Mouse (Mus musculus) stomach, embryonic 16.5 days (tissue): ENCODE data around the gene Ints5. TPM values are rescaled to one million over a fixed set of nuclear protein-coding genes. Genes with fewer than 3 reads are reported as not detected.
"Not testable (repeated sequence)": the region's sequence is repeated elsewhere in the genome, so short reads cannot be mapped to it uniquely, and the experiment has no call there.

Source experiments
- ATAC-seq: fragments of 200-750 bp; cut with Nextera tagmentation; 2 replicates; pipeline ENCODE4 v1.8.0; 2017; ENCODE audit warnings: moderate number of reproducible peaks, moderate TSS enrichment; ENCODE audit not compliant: insufficient read depth, low FRiP score
- H3K27ac ChIP-seq: fragments of 300-500 bp; sonication (generic); 2 replicates; pipeline ENCODE4 v1.5.1; 2014; ENCODE audit warnings: low read length
- H3K27me3 ChIP-seq: fragments of 300-500 bp; sonication (generic); 2 replicates; pipeline ENCODE4 v1.6.1; 2014; ENCODE audit warnings: low read length, control low read depth, mixed read lengths; ENCODE audit not compliant: control insufficient read depth, insufficient read depth
- H3K36me3 ChIP-seq: fragments of 300-500 bp; sonication (generic); 2 replicates; pipeline ENCODE4 v1.6.1; 2014; ENCODE audit warnings: low read length; ENCODE audit not compliant: control insufficient read depth, insufficient read depth
- H3K4me1 ChIP-seq: fragments of 300-500 bp; sonication (generic); 2 replicates; pipeline ENCODE4 v1.6.1; 2014; ENCODE audit warnings: low read length, control low read depth, mixed read lengths; ENCODE audit not compliant: control insufficient read depth, insufficient read depth
- H3K4me2 ChIP-seq: fragments of 300-500 bp; sonication (generic); 2 replicates; pipeline ENCODE4 v1.6.1; 2014; ENCODE audit warnings: low read depth, low read length, mixed read lengths
- H3K4me3 ChIP-seq: fragments of 300-500 bp; sonication (generic); replicated peaks from 2 replicates; pipeline ENCODE4 v1.5.1; 2014; ENCODE audit warnings: mild to moderate bottlenecking, low read length
- H3K9ac ChIP-seq: fragments of 300-500 bp; sonication (generic); 2 replicates; pipeline ENCODE4 v1.6.1; 2014; ENCODE audit warnings: low read length
- H3K9me3 ChIP-seq: fragments of 300-500 bp; sonication (generic); replicated peaks from 2 replicates; pipeline ENCODE4 v1.6.1; 2016; ENCODE audit warnings: low read length, control low read depth; ENCODE audit not compliant: control insufficient read depth
- WGBS: fragments of 180-500 bp; shearing (Covaris S2); extraction: QIAGEN DNeasy Blood & Tissue Kit; methylation state at CpG from one replicate; pipeline ENCODE4 v1.1.7; 2014; 5-methylcytosine and 5-hydroxymethylcytosine counted together
- polyA plus RNA-seq: library from polyadenylated mRNA; unstranded; fragments of >200 nt; fragmentation: Nextera tagmentation; extraction: Ambion mirVana; gene quantifications from 2 replicates; pipeline ENCODE4 v1.2.1, GENCODE M21; 2015

Gene Ints5
- polyA plus RNA-seq, 1 experiment from 2014 or later = 35.4 TPM

- Histone ChIP-seq H3K9me3 (no peaks in the 10 kb centered on the region), H3K9ac (peak overlapping the region; percentile 91), H3K27me3 (no peaks in the 10 kb centered on the region), H3K4me3 (peak overlapping the region; percentile 87), H3K27ac (no peak overlapping the region), H3K36me3 (peaks cover under 1% of the 10 kb centered on the region; the same call in 1 of the 2 replicates), H3K4me2 (peak overlapping the region; percentile 79), H3K4me1 (peaks cover 8% of the 10 kb centered on the region; the same call in 1 of the 2 replicates)
- ATAC-seq = no peak
- 12% methylated on average over 3 of the region's 3 CpGs for WGBS
Measured at GRCm38 (mm10) chr19:8881034-8881392, 11.8 kb upstream of the Ints5 start.

DNA sequence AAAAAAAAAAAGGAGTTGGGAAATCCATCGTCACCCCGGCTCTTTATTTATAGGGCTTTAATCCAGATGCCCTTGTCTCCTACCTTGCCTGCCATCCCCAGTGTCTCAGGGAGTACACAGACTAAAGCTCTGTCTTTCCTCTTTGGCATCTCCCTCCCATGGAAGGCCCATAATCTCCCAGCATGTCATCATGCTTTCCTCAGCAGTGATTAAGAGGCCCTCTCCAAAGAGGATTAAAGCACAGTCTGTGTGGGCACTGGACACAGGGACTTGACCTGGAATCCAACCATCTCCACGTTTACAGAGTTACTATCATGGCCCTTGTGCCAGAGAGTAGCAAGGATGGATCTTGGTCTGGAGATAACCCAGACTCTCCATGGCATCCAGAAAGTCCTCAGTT lies 9.2 kb upstream of the Ints5 start, which contains the start of the genes Lbhd1 and Gm49403:
TSS of gene Lbhd1 (plus strand) at position 117 of the 400 bp plus-strand sequence.
TSS of gene Gm49403 (plus strand) at position 315 of the 400 bp plus-strand sequence.
- Histone ChIP-seq H3K9ac (no peak within 1 kb of the TSS), H3K4me1 (peaks cover 14% of the 10 kb centered on the region), H3K27me3 (no peaks in the 10 kb centered on the region), H3K36me3 (no peaks in the 10 kb centered on the region), H3K4me2 (no peak within 1 kb of the TSS), H3K27ac (no peak within 1 kb of the TSS), H3K4me3 (no peak within 1 kb of the TSS), H3K9me3 (no peaks in the 10 kb centered on the region)
- 79% methylated on average over 3 of the region's 3 CpGs for whole genome bisulfite sequencing
- no peak for ATAC-seq

GRCm38 (mm10) chr19:8886916-8887584 lies 5.8 kb upstream of the Ints5 start:
- peak overlapping the region; percentile 86 for H3K27ac ChIP-seq

DNA sequence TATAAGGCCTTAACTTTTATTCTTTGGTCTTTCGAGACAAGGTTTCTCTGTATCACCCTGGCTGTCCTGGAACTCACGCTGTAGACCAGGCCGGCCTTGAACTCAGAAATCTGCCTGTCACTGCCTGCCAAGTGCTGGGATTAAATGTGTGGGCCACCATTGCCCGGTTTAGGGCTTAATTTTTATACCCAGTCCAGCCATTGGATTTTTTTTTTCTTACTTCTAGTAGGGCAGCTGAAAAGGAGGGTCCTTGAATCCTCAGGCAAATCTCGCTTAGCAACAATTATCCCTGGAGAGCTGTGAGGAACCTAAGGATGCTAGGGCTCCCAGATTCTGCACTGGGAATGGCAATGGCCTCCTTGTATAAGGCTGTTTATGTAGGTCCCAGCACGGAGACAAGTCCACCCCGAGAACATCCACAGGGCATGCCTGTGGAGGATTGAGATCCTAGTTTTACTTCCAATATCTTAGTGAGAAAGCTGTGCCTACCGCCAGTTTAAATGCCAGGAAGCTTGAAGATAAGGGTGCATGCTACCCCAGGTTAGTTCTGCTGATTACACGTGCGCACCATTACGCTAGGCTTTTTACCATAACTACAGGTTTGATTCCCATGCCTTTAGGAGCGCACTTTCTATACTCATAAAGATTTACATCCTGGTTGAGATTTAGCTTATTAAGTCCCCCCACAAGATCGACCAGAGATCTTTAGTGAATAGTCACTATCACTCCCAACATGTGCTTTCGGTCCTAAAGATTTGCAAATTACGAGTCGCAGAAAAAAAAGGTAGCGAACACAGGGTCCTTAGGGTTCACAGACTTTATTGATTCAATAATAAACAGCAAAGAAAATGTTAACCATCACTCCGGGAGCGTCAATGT lies 5.0 kb upstream of the Ints5 start:
- no peaks in the 10 kb centered on the region for H3K9me3 ChIP-seq
- H3K36me3 ChIP-seq = no peaks in the 10 kb centered on the region
- H3K4me3 ChIP-seq = peak overlapping the region; percentile 74
- H3K9ac ChIP-seq = peak overlapping the region; percentile 87
- peak overlapping the region; percentile 83 for H3K4me2 ChIP-seq
- peak overlapping the region; percentile 86 for H3K27ac ChIP-seq
- no peaks in the 10 kb centered on the region for H3K27me3 ChIP-seq
- WGBS = 13% methylated on average over 19 of the region's 19 CpGs
- no peak for ATAC-seq
- H3K4me1 ChIP-seq = peaks cover 13% of the 10 kb centered on the region

More at GRCm38 (mm10) chr19:8886916-8887584, 5.8 kb upstream of the Ints5 start:
- WGBS = 46% methylated on average over 1 of the region's 1 CpGs
- Histone ChIP-seq H3K36me3 (no peaks in the 10 kb centered on the region), H3K4me1 (peaks cover 13% of the 10 kb centered on the region), H3K9ac (no peak overlapping the region), H3K4me2 (peak overlapping the region; percentile 83; the same call in 1 of the 2 replicates), H3K4me3 (no peak overlapping the region), H3K9me3 (no peaks in the 10 kb centered on the region), H3K27me3 (no peaks in the 10 kb centered on the region)
- no peak for ATAC-seq

- no peaks in the 10 kb centered on the region for H3K9me3 ChIP-seq
- H3K4me1 ChIP-seq = peaks cover 17% of the 10 kb centered on the region
- peak; percentile 95 for ATAC-seq
- no peaks in the 10 kb centered on the region for H3K36me3 ChIP-seq
- H3K4me2 ChIP-seq = peak within 1 kb of the TSS; percentile 83
- H3K27me3 ChIP-seq = no peaks in the 10 kb centered on the region
- H3K4me3 ChIP-seq = peak within 1 kb of the TSS; percentile 74
- peak within 1 kb of the TSS; percentile 86 for H3K27ac ChIP-seq
- WGBS = under 1% methylated on average over 58 of the region's 58 CpGs
- peak within 1 kb of the TSS; percentile 87 for H3K9ac ChIP-seq
Measured at GRCm38 (mm10) chr19:8888511-8889385, 4.1 kb upstream of the Ints5 start, which contains the start of the genes 1810009A15Rik and Gm49416. Gene 1810009A15Rik (plus strand): TSS chr19:8888853. Gene Gm49416 (plus strand): TSS chr19:8888926.

DNA sequence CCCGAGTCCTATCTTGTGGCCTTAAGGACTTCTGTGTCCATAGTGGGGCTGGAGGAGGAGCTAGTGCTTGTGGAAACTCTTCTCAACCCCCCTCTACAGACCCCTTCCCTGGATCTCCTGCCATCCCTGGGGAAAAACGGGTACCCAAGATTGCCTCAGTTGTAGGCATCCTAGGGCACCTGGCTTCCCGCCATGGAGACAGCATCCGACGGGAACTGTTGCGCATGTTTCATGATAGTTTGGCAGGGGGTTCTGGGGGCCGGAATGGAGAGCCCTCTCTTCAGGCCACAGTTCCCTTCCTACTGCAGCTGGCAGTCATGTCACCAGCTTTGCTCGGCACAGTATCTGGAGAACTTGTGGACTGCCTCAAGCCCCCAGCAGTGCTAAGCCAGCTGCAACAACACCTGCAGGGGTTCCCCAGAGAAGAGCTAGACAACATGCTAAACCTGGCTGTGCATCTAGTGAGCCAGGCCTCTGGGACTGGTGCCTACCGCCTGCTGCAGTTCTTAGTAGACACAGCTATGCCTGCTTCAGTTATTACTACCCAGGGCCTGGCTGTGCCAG lies 2.7 kb downstream of the Ints5 start:
- no peak overlapping the region for H3K4me3 ChIP-seq
- H3K9me3 ChIP-seq = no peaks in the 10 kb centered on the region
- 0 out of 2 replicates have a peak, but pooled peaks cover 6% of the 10 kb centered on the region for H3K36me3 ChIP-seq
- no peak overlapping the region for H3K4me2 ChIP-seq
- WGBS = 92% methylated on average over 9 of the region's 9 CpGs
- ATAC-seq = no peak
- peaks cover 20% of the 10 kb centered on the region for H3K4me1 ChIP-seq
- no peak overlapping the region for H3K9ac ChIP-seq
- H3K27ac ChIP-seq = no peak overlapping the region
- no peaks in the 10 kb centered on the region for H3K27me3 ChIP-seq

- not testable (repeated sequence) for H3K27me3 ChIP-seq, H3K36me3 ChIP-seq, H3K4me3 ChIP-seq, H3K9me3 ChIP-seq, H3K4me2 ChIP-seq, ATAC-seq, H3K27ac ChIP-seq
- Histone ChIP-seq H3K9ac (0 out of 2 replicates have a peak overlapping the region, but pooled peaks have one; percentile 7), H3K4me1 (peaks cover 20% of the 10 kb centered on the region)
- WGBS = 84% methylated on average over 5 of the region's 5 CpGs
Measured at GRCm38 (mm10) chr19:8896231-8896630, 3.4 kb downstream of the Ints5 start.

GRCm38 (mm10) chr19:8897211-8897864 lies 4.5 kb downstream of the Ints5 start:
- Histone ChIP-seq H3K9ac (peak overlapping the region; percentile 70), H3K27ac (peak overlapping the region; percentile 94), H3K4me3 (peak overlapping the region; percentile 77), H3K4me1 (peaks cover 20% of the 10 kb centered on the region), H3K4me2 (peak overlapping the region; percentile 62)
- 19% methylated on average over 21 of the region's 21 CpGs for WGBS
- not testable (repeated sequence) for H3K9me3 ChIP-seq, H3K36me3 ChIP-seq, H3K27me3 ChIP-seq
- peak; percentile 40; the same call in 1 of the 2 replicates for ATAC-seq
